Mouse (Mus musculus) kidney, postnatal 0 days (tissue): ENCODE measurements at regions not wholly inside any gene's neighbourhood (a gene's known extent, or its start where the extent isn't known, plus 50 kb on each side); places are given as distances from the start of the nearest gene placed in this dataset.

ENCODE experiments used
- ATAC-seq: fragments of 200-750 bp; cut with Nextera tagmentation; replicated peaks from 2 replicates; pipeline ENCODE4 v1.8.0; 2017; ENCODE audit warnings: low read depth, moderate number of reproducible peaks, moderate TSS enrichment, moderate library complexity; ENCODE audit not compliant: low FRiP score
- DNase-seq: peaks from one replicate; pipeline ENCODE4 v3.0.0-alpha.2; 2016; ENCODE audit warnings: low spot score
- H3K27ac ChIP-seq: fragments of 300-500 bp; sonication (generic); 2 replicates; pipeline ENCODE4 v1.5.1; 2014; ENCODE audit warnings: mild to moderate bottlenecking
- H3K27me3 ChIP-seq: fragments of 300-500 bp; sonication (generic); 2 replicates; pipeline ENCODE4 v1.6.1; 2014; ENCODE audit warnings: low read length, mixed read lengths; ENCODE audit not compliant: insufficient read depth
- H3K36me3 ChIP-seq: fragments of 300-500 bp; sonication (generic); 2 replicates; pipeline ENCODE4 v1.6.1; 2014; ENCODE audit warnings: low read length, mixed read lengths; ENCODE audit not compliant: insufficient read depth
- H3K4me1 ChIP-seq: fragments of 300-500 bp; sonication (generic); replicated peaks from 2 replicates; pipeline ENCODE4 v1.6.1; 2014; ENCODE audit warnings: antibody characterized with exemption, low read length, mixed read lengths; ENCODE audit not compliant: insufficient read depth
- H3K4me2 ChIP-seq: fragments of 300-500 bp; sonication (generic); 2 replicates; pipeline ENCODE4 v1.6.1; 2014; ENCODE audit warnings: mild to moderate bottlenecking, low read length, moderate library complexity, mixed read lengths
- H3K4me3 ChIP-seq: fragments of 300-500 bp; sonication (generic); replicated peaks from 2 replicates; pipeline ENCODE4 v1.5.1; 2014; ENCODE audit warnings: low read depth, low read length
- H3K9ac ChIP-seq: fragments of 300-500 bp; sonication (generic); 2 replicates; pipeline ENCODE4 v1.6.1; 2014; ENCODE audit warnings: low read depth, low read length
- H3K9me3 ChIP-seq: fragments of 300-500 bp; sonication (generic); replicated peaks from 2 replicates; pipeline ENCODE4 v1.6.1; 2016; ENCODE audit warnings: low read length, inconsistent platforms, mixed read lengths
- CTCF ChIP-seq: IDR thresholded peaks from 2 replicates; pipeline ENCODE4 v1.5.1; 2016; ENCODE audit warnings: antibody characterized with exemption, low read depth, mild to moderate bottlenecking, moderate library complexity
- WGBS: fragments of 180-500 bp; shearing (Covaris S2); extraction: QIAGEN DNeasy Blood & Tissue Kit; methylation state at CpG from one replicate; pipeline ENCODE4 v1.1.7; 2014; 5-methylcytosine and 5-hydroxymethylcytosine counted together

- H3K4me2 ChIP-seq: no peak overlapping the region
- H3K4me3 ChIP-seq: no peak overlapping the region
- no peaks in the 10 kb centered on the region for H3K4me1 ChIP-seq
- WGBS: 76% methylated on average over 3 of the region's 3 CpGs
- DNase-seq (no peak), ATAC-seq (no peak)
- H3K9ac ChIP-seq: no peak overlapping the region
- H3K36me3 ChIP-seq: no peaks in the 10 kb centered on the region
- TF ChIP-seq CTCF: no peak
- H3K9me3 ChIP-seq: no peaks in the 10 kb centered on the region
- no peak overlapping the region for H3K27ac ChIP-seq
- no peaks in the 10 kb centered on the region for H3K27me3 ChIP-seq
Observed at GRCm38 (mm10) chr15:41165534-41165933, 1031.4 kb downstream of the 9330182O14Rik start.

DNA sequence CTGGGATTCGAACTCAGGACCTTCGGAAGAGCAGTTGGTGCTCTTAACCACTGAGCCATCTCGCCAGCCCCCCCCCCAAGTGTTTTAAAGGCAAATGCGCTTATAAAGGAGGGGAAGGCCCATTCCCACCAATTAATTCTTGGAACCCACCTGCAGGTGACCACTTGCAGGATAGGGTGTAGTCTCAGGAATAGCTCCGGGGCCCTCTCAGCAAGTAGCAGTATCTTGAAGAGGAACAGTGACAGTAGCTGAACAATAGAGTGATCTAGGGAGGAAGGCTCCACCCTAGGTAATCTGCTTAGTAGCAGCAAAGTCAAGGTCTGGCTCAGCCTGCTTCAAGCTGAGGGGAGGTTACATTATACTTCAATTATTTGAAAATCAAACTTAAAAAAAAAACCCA lies 1056.6 kb downstream of the 9330182O14Rik start:
- Histone ChIP-seq H3K9ac (no peak overlapping the region), H3K27me3 (no peaks in the 10 kb centered on the region), H3K4me2 (no peak overlapping the region), H3K27ac (no peak overlapping the region), H3K4me3 (no peak overlapping the region), H3K9me3 (no peaks in the 10 kb centered on the region), H3K36me3 (no peaks in the 10 kb centered on the region), H3K4me1 (no peaks in the 10 kb centered on the region)
- WGBS: 80% methylated on average over 5 of the region's 5 CpGs
- DNase-seq: no peak
- TF ChIP-seq CTCF: no peak
- no peak for ATAC-seq

- 23% methylated on average over 3 of the region's 3 CpGs for WGBS
- Histone ChIP-seq H3K4me2 (no peak overlapping the region), H3K4me3 (no peak overlapping the region), H3K4me1 (no peaks in the 10 kb centered on the region), H3K27me3 (no peaks in the 10 kb centered on the region), H3K36me3 (no peaks in the 10 kb centered on the region), H3K9me3 (no peaks in the 10 kb centered on the region), H3K9ac (no peak overlapping the region), H3K27ac (no peak overlapping the region)
- ATAC-seq (no peak), DNase-seq (peak; percentile 62)
- TF ChIP-seq CTCF: peak; percentile 77
Observed at GRCm38 (mm10) chr15:41193240-41193639, 1059.1 kb downstream of the 9330182O14Rik start.

DNA sequence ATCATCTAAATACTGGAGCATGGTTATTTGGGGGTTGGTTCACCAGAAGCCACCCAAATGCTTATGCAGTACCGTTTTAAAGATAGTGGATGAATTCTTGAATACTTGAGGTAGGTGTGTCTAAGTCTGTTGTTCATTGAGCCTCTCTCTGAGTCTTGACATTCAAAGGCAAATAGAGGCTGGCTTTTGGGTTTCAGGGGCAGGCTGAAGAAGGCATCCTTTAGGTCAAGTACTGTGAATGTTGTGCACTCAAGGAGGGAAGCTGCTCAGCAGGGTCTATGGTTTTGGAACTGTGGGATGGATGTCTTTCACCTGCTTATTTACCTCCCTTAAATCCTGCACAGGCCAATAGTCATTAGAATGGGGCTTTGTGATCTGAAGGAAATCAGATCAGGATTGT lies 1089.6 kb downstream of the 9330182O14Rik start:
- no peak for TF ChIP-seq CTCF
- Histone ChIP-seq H3K9ac (no peak overlapping the region), H3K27ac (no peak overlapping the region), H3K9me3 (no peaks in the 10 kb centered on the region), H3K27me3 (no peaks in the 10 kb centered on the region), H3K4me3 (no peak overlapping the region), H3K36me3 (no peaks in the 10 kb centered on the region), H3K4me1 (no peaks in the 10 kb centered on the region), H3K4me2 (no peak overlapping the region)
- 77% methylated on average over 1 of the region's 1 CpGs for WGBS
- DNase-seq (no peak), ATAC-seq (no peak)

- H3K4me1 ChIP-seq: no peaks in the 10 kb centered on the region
- WGBS: 36% methylated on average over 2 of the region's 2 CpGs
- no peak overlapping the region for H3K27ac ChIP-seq
- no peak for ATAC-seq
- no peak overlapping the region for H3K9ac ChIP-seq
- no peak overlapping the region for H3K4me2 ChIP-seq
- no peak for DNase-seq
- H3K36me3 ChIP-seq: no peaks in the 10 kb centered on the region
- no peaks in the 10 kb centered on the region for H3K9me3 ChIP-seq
- H3K27me3 ChIP-seq: no peaks in the 10 kb centered on the region
- no peak overlapping the region for H3K4me3 ChIP-seq
- no peak for TF ChIP-seq CTCF
Observed at GRCm38 (mm10) chr15:41232406-41233060, 1098.4 kb downstream of the 9330182O14Rik start.
